Mouse (Mus musculus) cerebellum, adult 8-10 months (tissue): ENCODE results near the gene Asprv1.

Source experiments
- DNase-seq: peaks from one replicate; pipeline ENCODE4 v3.0.0; 2022

The Asprv1 gene

GRCm38 (mm10) chr6:86623201-86623600 is 4.8 kb upstream of the Asprv1 start:
- DNase-seq = peak; percentile 18

- DNase-seq = peak; percentile 51
Measured at GRCm38 (mm10) chr6:86624074-86625030, 3.6 kb upstream of the Asprv1 start.

GRCm38 (mm10) chr6:86630141-86630540 is 2.2 kb downstream of the Asprv1 start:
- DNase-seq = no peak

DNA sequence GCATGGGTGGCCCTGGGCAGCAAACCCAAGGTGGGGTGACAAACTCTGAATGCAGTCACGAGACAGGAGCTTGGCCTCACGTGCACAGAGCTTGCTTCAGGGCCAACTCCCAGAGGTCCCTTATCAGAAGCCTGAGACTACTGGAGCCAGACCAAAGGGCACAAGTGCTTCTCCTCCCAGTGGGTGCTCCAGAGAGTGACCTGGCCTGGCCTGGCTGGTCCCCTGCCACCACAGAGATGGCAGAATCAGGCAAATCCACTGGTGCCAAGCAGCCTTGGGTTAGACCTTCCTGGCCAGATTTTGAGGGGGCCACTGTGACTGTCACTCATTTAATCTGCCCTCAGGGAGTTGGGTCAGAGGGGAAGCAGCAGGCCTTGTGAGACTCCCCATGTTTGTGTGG is 8.5 kb downstream of the Asprv1 start:
- DNase-seq = no peak

GRCm38 (mm10) chr6:86637171-86637835 is 9.3 kb downstream of the Asprv1 start:
- no peak for DNase-seq

DNA sequence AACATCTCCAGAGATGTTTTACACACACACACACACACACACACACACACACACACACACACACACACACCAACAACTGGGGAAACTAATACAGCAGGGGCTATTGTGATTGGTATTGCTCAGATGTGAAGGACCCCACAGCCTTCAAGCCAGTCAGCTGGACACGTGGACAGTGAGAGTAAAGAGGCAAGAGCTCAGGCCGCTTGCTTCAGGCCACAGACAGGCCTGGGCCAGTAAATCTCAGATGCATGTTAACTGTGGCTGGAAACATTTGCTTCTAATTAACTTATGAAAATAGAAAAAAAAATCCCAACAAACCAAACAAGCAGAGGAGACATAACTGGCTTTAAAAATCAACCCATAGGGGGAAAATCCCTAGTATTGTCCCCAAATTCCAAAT is 9.9 kb downstream of the Asprv1 start:
- DNase-seq = no peak

GRCm38 (mm10) chr6:86638434-86638833 is 10.5 kb downstream of the Asprv1 start:
- DNase-seq = no peak

GRCm38 (mm10) chr6:86639180-86640160 is 11.5 kb downstream of the Asprv1 start:
- no peak for DNase-seq

- DNase-seq = no peak
Measured at GRCm38 (mm10) chr6:86640161-86640560, 12.2 kb downstream of the Asprv1 start.

GRCm38 (mm10) chr6:86640776-86641175 is 12.8 kb downstream of the Asprv1 start:
- DNase-seq = no peak

GRCm38 (mm10) chr6:86641716-86642115 is 13.8 kb downstream of the Asprv1 start:
- no peak for DNase-seq

- no peak for DNase-seq
Measured at GRCm38 (mm10) chr6:86644775-86645400, 16.9 kb downstream of the Asprv1 start.

GRCm38 (mm10) chr6:86645551-86645950 is 17.6 kb downstream of the Asprv1 start:
- DNase-seq = no peak

DNA sequence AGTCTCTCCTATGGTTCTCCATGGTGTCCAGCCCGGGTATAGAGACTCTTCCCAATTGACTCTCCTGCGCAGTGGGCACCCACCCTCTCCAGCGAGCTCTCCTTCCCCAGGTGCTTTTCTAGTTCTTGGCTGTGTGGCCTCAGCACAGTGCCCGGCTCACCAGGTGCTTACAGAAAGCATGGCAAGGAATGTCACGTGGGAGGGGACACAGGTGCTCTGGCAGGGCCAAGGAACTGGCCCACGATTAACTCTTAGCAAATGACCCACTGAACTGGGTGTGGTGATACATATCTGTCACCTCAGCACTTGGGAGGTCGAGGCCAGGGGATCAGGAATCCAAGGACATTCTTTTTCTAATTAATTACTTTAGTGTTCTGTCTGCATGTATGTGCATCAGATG is 18.2 kb downstream of the Asprv1 start:
- DNase-seq = no peak

DNA sequence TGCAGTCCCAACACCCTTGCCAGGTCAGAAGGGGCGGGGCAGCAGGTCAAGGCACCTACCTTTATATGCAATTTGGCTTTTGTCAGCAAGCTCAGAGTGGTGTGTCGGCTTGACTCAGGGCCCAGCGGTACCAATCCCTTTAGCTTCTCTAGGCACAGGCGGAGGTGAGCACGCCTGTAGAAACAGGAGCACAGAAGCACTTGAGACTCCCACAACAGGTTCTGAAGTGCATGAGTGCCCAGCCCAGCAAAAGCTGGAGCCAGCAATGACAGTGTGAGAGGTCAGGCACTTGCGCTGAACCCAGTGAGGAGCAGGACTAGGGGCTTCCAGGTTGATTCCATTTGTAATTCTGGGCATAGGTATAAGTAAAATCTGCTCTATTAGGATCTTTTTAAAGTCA is 25.1 kb downstream of the Asprv1 start:
- no peak for DNase-seq

DNA sequence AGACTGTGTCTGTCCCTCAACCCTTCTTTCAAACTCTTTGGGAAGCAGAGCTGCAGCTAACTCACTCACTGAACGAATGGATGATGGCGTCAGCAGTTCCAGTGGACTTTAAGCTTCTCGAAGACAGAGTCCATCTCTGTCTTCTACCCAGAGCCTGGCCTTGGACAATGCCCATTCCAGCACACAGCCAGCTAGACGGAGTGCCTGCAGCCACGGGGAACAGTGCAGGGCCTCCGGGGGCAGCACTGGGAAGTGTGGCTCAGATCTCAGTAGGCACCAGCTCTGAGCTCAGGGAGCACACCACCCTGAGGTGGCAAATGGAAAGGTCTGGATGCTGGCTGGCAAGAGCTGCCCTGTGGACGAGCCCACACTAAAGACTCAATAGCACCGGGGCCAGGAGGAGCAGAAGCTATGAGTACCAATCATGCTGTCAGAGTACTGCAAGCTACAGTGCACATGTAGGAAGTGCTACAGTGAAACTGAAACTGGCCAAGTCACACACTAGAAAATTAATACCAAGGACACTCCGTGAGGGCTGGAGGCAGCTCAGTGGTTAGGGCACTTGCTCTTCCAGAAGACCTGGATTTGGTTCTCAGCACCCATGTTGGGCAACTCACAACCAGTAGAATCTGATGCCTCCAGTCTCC is 26.4 kb downstream of the Asprv1 start:
- DNase-seq = no peak

GRCm38 (mm10) chr6:86658501-86658900 is 30.5 kb downstream of the Asprv1 start:
- DNase-seq = no peak

- DNase-seq = no peak
Measured at GRCm38 (mm10) chr6:86660161-86660877, 32.4 kb downstream of the Asprv1 start.

DNA sequence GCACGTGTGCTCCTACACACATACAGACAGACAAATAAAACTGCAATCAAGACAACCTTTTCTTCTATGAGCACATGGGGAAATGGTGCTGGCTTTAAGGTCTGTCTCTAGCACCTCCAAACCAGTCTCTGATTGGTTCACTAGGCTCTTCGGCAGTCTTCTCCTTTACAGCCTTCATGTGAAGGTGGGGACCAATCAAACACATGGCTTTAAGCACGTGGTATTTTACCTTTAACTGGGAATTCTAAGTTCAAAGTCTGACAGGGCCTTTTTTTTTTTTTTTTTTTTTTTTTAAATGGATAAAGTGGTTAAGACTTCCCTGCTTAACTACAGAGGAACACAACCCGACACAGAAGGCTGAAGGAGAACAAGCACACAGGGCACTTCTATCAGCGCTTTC is 37.1 kb downstream of the Asprv1 start:
- DNase-seq = no peak

DNA sequence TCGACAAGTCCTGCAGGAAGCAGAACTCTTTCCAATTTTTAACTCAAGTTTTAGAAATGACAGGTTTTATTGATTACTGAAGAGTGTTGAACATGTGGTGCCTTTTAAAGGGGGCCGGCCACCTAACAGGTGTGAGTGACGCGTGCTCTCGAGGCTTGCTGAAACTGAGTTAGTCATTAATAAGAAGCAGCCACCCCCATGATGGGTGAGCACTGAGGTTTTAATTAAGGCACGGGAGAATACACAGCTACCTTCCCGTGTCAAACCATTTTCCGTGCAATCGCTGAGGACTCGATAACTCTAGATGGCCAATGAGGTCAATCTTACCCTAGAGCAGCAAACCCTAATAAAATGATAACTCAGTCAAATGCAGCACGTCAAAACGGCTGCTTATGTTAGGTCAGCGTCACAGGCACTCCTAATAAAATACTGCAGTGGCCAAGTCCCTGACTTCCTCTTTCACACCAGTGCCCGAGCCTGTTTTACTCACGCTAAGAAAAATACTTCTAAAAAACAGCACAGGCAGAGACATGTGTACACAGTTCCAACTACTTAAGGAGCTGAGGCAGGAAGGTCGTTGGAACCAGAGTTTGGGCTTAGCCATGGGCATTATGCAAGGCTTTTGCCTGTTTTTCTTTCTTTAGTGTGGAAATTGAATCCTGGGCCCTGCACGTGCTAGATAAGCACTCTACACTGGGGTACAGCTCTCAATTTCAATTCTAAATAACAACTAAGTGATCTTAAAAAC is 37.8 kb downstream of the Asprv1 start:
- no peak for DNase-seq
